Mouse (Mus musculus): ENCODE data around the gene Itln1. TPM values are rescaled to one million over a fixed set of nuclear protein-coding genes. Genes with fewer than 3 reads are reported as not detected.

Itln1 gene
- polyA plus RNA-seq, 1 experiment from 2014 or later = not detected

- H3K4me3 ChIP-seq (ENCODE audit: low read length) = no peak overlapping the region
- no peak overlapping the region for H3K4me2 ChIP-seq (replicated peaks; ENCODE audit: low read depth, low read length)
- H3K9me3 ChIP-seq (ENCODE audit: control insufficient read depth, low read length) = peaks cover 2% of the 10 kb centered on the region; the same call in 1 of the 2 replicates
- no peaks in the 10 kb centered on the region for H3K27me3 ChIP-seq (ENCODE audit: control insufficient read depth, insufficient read depth, low read length)
- H3K27ac ChIP-seq (ENCODE audit: low read depth, low read length) = no peak overlapping the region
- no peak for ATAC-seq (ENCODE audit: low FRiP score, low TSS enrichment)
- no peaks in the 10 kb centered on the region for H3K36me3 ChIP-seq (ENCODE audit: control insufficient read depth, insufficient read depth, low read length)
- H3K4me1 ChIP-seq (ENCODE audit: control insufficient read depth, insufficient read depth, low read length) = no peaks in the 10 kb centered on the region
- no peak overlapping the region for H3K9ac ChIP-seq (ENCODE audit: low read depth, low read length)
Measured at GRCm38 (mm10) chr1:171534557-171534956, 537 bp downstream of the Itln1 start.

DNA sequence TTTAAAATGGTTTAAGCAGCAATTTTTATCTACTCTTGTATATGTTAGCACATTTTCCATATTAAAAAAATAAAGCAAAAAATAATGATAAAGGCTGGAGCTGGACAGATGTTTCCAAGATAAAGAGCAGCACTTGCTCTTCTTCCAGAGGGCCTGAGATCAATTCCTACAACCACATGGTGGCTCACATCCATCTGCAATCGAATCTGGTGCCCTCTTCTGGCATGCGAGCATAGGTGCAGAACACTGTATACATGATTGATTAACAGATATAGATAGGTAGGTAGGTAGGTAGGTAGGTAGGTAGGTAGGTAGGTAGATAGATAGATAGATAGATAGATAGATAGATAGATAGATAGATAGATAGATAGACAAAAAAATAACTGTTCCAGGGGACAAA is 2.3 kb downstream of the Itln1 start:
- WGBS = 72% methylated on average over 2 of the region's 2 CpGs
- Histone ChIP-seq H3K4me1 (ENCODE audit: control insufficient read depth, insufficient read depth, low read length) (no peaks in the 10 kb centered on the region), H3K4me3 (ENCODE audit: low read length) (no peak overlapping the region), H3K27me3 (ENCODE audit: control insufficient read depth, insufficient read depth, low read length) (no peaks in the 10 kb centered on the region), H3K36me3 (ENCODE audit: control insufficient read depth, insufficient read depth, low read length) (no peaks in the 10 kb centered on the region), H3K9ac (ENCODE audit: low read depth, low read length) (no peak overlapping the region), H3K27ac (ENCODE audit: low read depth, low read length) (no peak overlapping the region), H3K4me2 (replicated peaks; ENCODE audit: low read depth, low read length) (no peak overlapping the region), H3K9me3 (ENCODE audit: control insufficient read depth, low read length) (no peaks in the 10 kb centered on the region)
- no peak for ATAC-seq (ENCODE audit: low FRiP score, low TSS enrichment)

DNA sequence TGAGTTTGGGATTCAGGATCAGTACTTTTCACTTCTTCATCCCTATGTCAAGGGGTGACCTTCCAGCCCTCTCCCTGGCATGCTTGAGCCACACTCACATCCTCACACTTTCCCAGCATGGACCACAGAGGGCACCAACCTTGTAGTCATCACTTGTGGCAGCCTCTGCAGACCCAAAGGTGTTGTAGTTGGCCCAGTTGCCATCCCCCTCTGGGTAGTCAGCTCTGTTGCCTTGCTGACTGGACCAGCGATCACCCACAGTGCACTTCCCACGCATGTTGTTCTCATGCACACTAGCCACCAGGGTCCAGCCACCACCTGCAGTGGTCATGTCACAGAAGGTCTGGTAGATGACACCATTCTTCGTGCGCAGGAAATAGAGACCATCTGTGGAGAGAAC is 3.7 kb downstream of the Itln1 start:
- Histone ChIP-seq H3K27me3 (ENCODE audit: control insufficient read depth, insufficient read depth, low read length) (no peaks in the 10 kb centered on the region), H3K4me2 (replicated peaks; ENCODE audit: low read depth, low read length) (no peak overlapping the region), H3K36me3 (ENCODE audit: control insufficient read depth, insufficient read depth, low read length) (no peaks in the 10 kb centered on the region), H3K9ac (ENCODE audit: low read depth, low read length) (no peak overlapping the region), H3K4me3 (ENCODE audit: low read length) (no peak overlapping the region), H3K27ac (ENCODE audit: low read depth, low read length) (no peak overlapping the region), H3K4me1 (ENCODE audit: control insufficient read depth, insufficient read depth, low read length) (no peaks in the 10 kb centered on the region), H3K9me3 (ENCODE audit: control insufficient read depth, low read length) (no peaks in the 10 kb centered on the region)
- no peak for ATAC-seq (ENCODE audit: low FRiP score, low TSS enrichment)
- WGBS = 92% methylated on average over 4 of the region's 4 CpGs

GRCm38 (mm10) chr1:171515557-171515956 is 19.5 kb downstream of the Itln1 start:
- 83% methylated on average over 4 of the region's 4 CpGs for WGBS
- Histone ChIP-seq H3K27ac (ENCODE audit: low read depth, low read length) (no peak overlapping the region), H3K4me2 (replicated peaks; ENCODE audit: low read depth, low read length) (no peak overlapping the region), H3K27me3 (ENCODE audit: control insufficient read depth, insufficient read depth, low read length) (no peaks in the 10 kb centered on the region), H3K9ac (ENCODE audit: low read depth, low read length) (no peak overlapping the region), H3K4me3 (ENCODE audit: low read length) (no peak overlapping the region), H3K4me1 (ENCODE audit: control insufficient read depth, insufficient read depth, low read length) (no peaks in the 10 kb centered on the region), H3K9me3 (ENCODE audit: control insufficient read depth, low read length) (no peaks in the 10 kb centered on the region), H3K36me3 (ENCODE audit: control insufficient read depth, insufficient read depth, low read length) (no peaks in the 10 kb centered on the region)
- ATAC-seq (ENCODE audit: low FRiP score, low TSS enrichment) = no peak

DNA sequence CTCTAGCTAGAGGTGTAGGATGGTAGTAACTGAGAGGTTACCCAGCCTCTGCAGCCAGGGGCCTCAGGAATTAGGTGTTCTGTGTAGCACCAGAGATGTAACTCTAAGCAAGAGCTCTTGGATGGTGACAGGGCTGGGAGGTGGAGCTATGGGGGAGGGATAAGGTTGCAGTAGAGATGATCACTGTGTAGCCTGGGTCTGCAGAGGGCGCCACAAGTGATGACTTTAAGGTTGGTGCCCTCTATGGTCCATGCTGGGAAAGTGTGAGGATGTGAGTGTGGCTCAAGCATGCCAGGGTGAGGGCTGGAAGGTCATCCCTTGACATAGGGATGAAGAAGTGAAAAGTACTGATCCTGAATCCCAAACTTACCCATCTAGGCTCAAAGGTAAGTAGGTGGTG is 20.1 kb downstream of the Itln1 start:
- Histone ChIP-seq H3K27ac (ENCODE audit: low read depth, low read length) (no peak overlapping the region), H3K27me3 (ENCODE audit: control insufficient read depth, insufficient read depth, low read length) (no peaks in the 10 kb centered on the region), H3K4me1 (ENCODE audit: control insufficient read depth, insufficient read depth, low read length) (no peaks in the 10 kb centered on the region), H3K4me3 (ENCODE audit: low read length) (no peak overlapping the region), H3K9me3 (ENCODE audit: control insufficient read depth, low read length) (no peaks in the 10 kb centered on the region), H3K4me2 (replicated peaks; ENCODE audit: low read depth, low read length) (no peak overlapping the region), H3K9ac (ENCODE audit: low read depth, low read length) (no peak overlapping the region), H3K36me3 (ENCODE audit: control insufficient read depth, insufficient read depth, low read length) (no peaks in the 10 kb centered on the region)
- ATAC-seq (ENCODE audit: low FRiP score, low TSS enrichment) = no peak
- WGBS = 24% methylated on average over 1 of the region's 1 CpGs

GRCm38 (mm10) chr1:171513760-171514159 is 21.3 kb downstream of the Itln1 start:
- Histone ChIP-seq H3K9ac (ENCODE audit: low read depth, low read length) (no peak overlapping the region), H3K4me3 (ENCODE audit: low read length) (no peak overlapping the region), H3K36me3 (ENCODE audit: control insufficient read depth, insufficient read depth, low read length) (no peaks in the 10 kb centered on the region), H3K27me3 (ENCODE audit: control insufficient read depth, insufficient read depth, low read length) (no peaks in the 10 kb centered on the region), H3K27ac (ENCODE audit: low read depth, low read length) (no peak overlapping the region), H3K9me3 (ENCODE audit: control insufficient read depth, low read length) (no peaks in the 10 kb centered on the region), H3K4me2 (replicated peaks; ENCODE audit: low read depth, low read length) (no peak overlapping the region), H3K4me1 (ENCODE audit: control insufficient read depth, insufficient read depth, low read length) (no peaks in the 10 kb centered on the region)
- 79% methylated on average over 1 of the region's 1 CpGs for WGBS
- no peak for ATAC-seq (ENCODE audit: low FRiP score, low TSS enrichment)

DNA sequence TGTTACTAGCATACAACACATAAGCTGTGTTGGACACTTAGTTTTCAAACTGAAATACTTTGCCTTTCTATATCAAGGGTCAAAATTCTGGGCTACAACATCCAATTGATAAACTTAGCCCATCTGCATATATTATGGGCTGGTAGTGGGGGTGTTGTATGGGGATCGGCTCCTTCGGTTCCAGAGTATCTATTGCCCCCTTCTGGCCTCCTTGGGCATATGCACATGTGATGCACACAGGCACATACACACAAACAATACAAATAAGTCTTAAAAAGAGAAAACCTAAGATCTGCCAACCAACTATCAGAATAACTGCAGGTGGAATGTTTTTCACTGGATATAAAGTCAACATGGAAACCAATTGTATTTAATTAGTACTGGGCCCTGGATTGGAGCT is 21.9 kb downstream of the Itln1 start:
- H3K27ac ChIP-seq (ENCODE audit: low read depth, low read length) = no peak overlapping the region
- no peak overlapping the region for H3K4me2 ChIP-seq (replicated peaks; ENCODE audit: low read depth, low read length)
- no peaks in the 10 kb centered on the region for H3K36me3 ChIP-seq (ENCODE audit: control insufficient read depth, insufficient read depth, low read length)
- H3K4me3 ChIP-seq (ENCODE audit: low read length) = no peak overlapping the region
- no peaks in the 10 kb centered on the region for H3K9me3 ChIP-seq (ENCODE audit: control insufficient read depth, low read length)
- no peak for ATAC-seq (ENCODE audit: low FRiP score, low TSS enrichment)
- WGBS = 96% methylated on average over 2 of the region's 2 CpGs
- H3K9ac ChIP-seq (ENCODE audit: low read depth, low read length) = no peak overlapping the region
- no peaks in the 10 kb centered on the region for H3K27me3 ChIP-seq (ENCODE audit: control insufficient read depth, insufficient read depth, low read length)
- no peaks in the 10 kb centered on the region for H3K4me1 ChIP-seq (ENCODE audit: control insufficient read depth, insufficient read depth, low read length)

DNA sequence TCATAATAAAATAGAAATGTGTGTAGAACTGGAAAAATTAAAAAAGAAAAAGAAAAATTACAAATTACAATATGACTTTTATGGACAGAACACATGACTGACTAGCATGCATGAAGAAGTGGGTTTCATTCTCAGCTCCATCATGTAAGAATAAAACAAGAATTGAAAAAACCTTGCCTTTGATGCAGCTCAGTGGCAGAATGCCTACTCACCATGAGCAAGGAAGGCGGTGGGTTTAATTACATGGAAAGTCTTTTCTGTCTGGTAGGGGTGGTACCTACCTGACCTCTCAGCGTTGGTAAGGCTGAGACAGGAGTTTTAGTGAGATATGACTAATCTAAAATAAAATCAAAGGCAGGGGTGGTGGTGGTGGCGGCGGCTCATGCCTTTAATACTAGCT is 30.5 kb downstream of the Itln1 start:
- H3K4me2 ChIP-seq (replicated peaks; ENCODE audit: low read depth, low read length) = peak overlapping the region; percentile 70
- H3K27ac ChIP-seq (ENCODE audit: low read depth, low read length) = no peak overlapping the region
- no peak for ATAC-seq (ENCODE audit: low FRiP score, low TSS enrichment)
- H3K27me3 ChIP-seq (ENCODE audit: control insufficient read depth, insufficient read depth, low read length) = no peaks in the 10 kb centered on the region
- H3K36me3 ChIP-seq (ENCODE audit: control insufficient read depth, insufficient read depth, low read length) = no peaks in the 10 kb centered on the region
- H3K4me3 ChIP-seq (ENCODE audit: low read length) = peak overlapping the region; percentile 63; the same call in 1 of the 2 replicates
- WGBS = 73% methylated on average over 4 of the region's 4 CpGs
- 0 out of 2 replicates have a peak, but pooled peaks cover 8% of the 10 kb centered on the region for H3K4me1 ChIP-seq (ENCODE audit: control insufficient read depth, insufficient read depth, low read length)
- H3K9ac ChIP-seq (ENCODE audit: low read depth, low read length) = no peak overlapping the region
- no peaks in the 10 kb centered on the region for H3K9me3 ChIP-seq (ENCODE audit: control insufficient read depth, low read length)

GRCm38 (mm10) chr1:171503592-171504291 is 31.4 kb downstream of the Itln1 start:
- peak; percentile 57 for ATAC-seq (ENCODE audit: low FRiP score, low TSS enrichment)
- H3K9me3 ChIP-seq (ENCODE audit: control insufficient read depth, low read length) = no peaks in the 10 kb centered on the region
- H3K9ac ChIP-seq (ENCODE audit: low read depth, low read length) = peak overlapping the region; percentile 75
- peak overlapping the region; percentile 63 for H3K4me3 ChIP-seq (ENCODE audit: low read length)
- no peaks in the 10 kb centered on the region for H3K36me3 ChIP-seq (ENCODE audit: control insufficient read depth, insufficient read depth, low read length)
- H3K4me1 ChIP-seq (ENCODE audit: control insufficient read depth, insufficient read depth, low read length) = 0 out of 2 replicates have a peak, but pooled peaks cover 8% of the 10 kb centered on the region
- H3K4me2 ChIP-seq (replicated peaks; ENCODE audit: low read depth, low read length) = peak overlapping the region; percentile 70
- WGBS = under 1% methylated on average over 53 of the region's 53 CpGs
- no peaks in the 10 kb centered on the region for H3K27me3 ChIP-seq (ENCODE audit: control insufficient read depth, insufficient read depth, low read length)
- peak overlapping the region; percentile 96 for H3K27ac ChIP-seq (ENCODE audit: low read depth, low read length)

All from kidney, embryonic 14.5 days (tissue).